Mouse (Mus musculus) heart, embryonic 12.5 days (tissue): ENCODE measurements around the gene 1700125H20Rik. TPM values are rescaled to one million over a fixed set of nuclear protein-coding genes. Genes with fewer than 3 reads are reported as not detected.
A peak's percentile ranks its signal among the peaks of the same experiment; 100 is the strongest.

Source experiments
- ATAC-seq: fragments of 200-750 bp; cut with Nextera tagmentation; 2 replicates; pipeline ENCODE4 v1.8.0; 2017; ENCODE audit warnings: moderate TSS enrichment, moderate library complexity; ENCODE audit not compliant: insufficient number of reproducible peaks, low FRiP score
- H3K27ac ChIP-seq: fragments of 300-500 bp; sonication (generic); 2 replicates; pipeline ENCODE4 v1.5.1; 2016; ENCODE audit warnings: mild to moderate bottlenecking, moderate library complexity; ENCODE audit not compliant: poor library complexity, severe bottlenecking
- H3K27me3 ChIP-seq: fragments of 300-500 bp; sonication (generic); replicated peaks from 2 replicates; pipeline ENCODE4 v1.6.1; 2016; ENCODE audit warnings: mild to moderate bottlenecking, moderate library complexity
- H3K36me3 ChIP-seq: fragments of 300-500 bp; sonication (generic); 2 replicates; pipeline ENCODE4 v1.6.1; 2016; ENCODE audit warnings: mild to moderate bottlenecking, moderate library complexity
- H3K4me1 ChIP-seq: fragments of 300-500 bp; sonication (generic); replicated peaks from 2 replicates; pipeline ENCODE4 v1.6.1; 2016; ENCODE audit warnings: mild to moderate bottlenecking
- H3K4me2 ChIP-seq: fragments of 300-500 bp; sonication (generic); 2 replicates; pipeline ENCODE4 v1.6.1; 2016; ENCODE audit warnings: mild to moderate bottlenecking, moderate library complexity
- H3K4me3 ChIP-seq: fragments of 300-500 bp; sonication (generic); 2 replicates; pipeline ENCODE4 v1.5.1; 2016; ENCODE audit warnings: mild to moderate bottlenecking
- H3K9ac ChIP-seq: fragments of 300-500 bp; sonication (generic); 2 replicates; pipeline ENCODE4 v1.6.1; 2016; ENCODE audit warnings: mild to moderate bottlenecking, moderate library complexity
- H3K9me3 ChIP-seq: fragments of 300-500 bp; sonication (generic); replicated peaks from 2 replicates; pipeline ENCODE4 v1.6.1; 2016; ENCODE audit warnings: mild to moderate bottlenecking, moderate library complexity
- WGBS: fragments of 180-500 bp; shearing (Covaris S2); methylation state at CpG from one replicate; pipeline ENCODE4 v1.1.7; 2016; 5-methylcytosine and 5-hydroxymethylcytosine counted together
- polyA plus RNA-seq: library from polyadenylated mRNA; unstranded; fragments of >200 nt; fragmentation: Nextera tagmentation; extraction: Ambion mirVana; gene quantifications from 2 replicates; pipeline ENCODE4 v1.2.1, GENCODE M21; 2016

The 1700125H20Rik gene
- polyA plus RNA-seq, 1 experiment from 2014 or later: not detected

GRCm38 (mm10) chr11:85184839-85185238, 14.6 kb downstream of the 1700125H20Rik start:
- no peak overlapping the region for H3K27ac ChIP-seq
- WGBS: 87% methylated on average over 6 of the region's 6 CpGs
- peaks cover 19% of the 10 kb centered on the region for H3K36me3 ChIP-seq

GRCm38 (mm10) chr11:85189110-85189509, 18.9 kb downstream of the 1700125H20Rik start:
- H3K9me3 ChIP-seq: peaks cover 2% of the 10 kb centered on the region; the same call in 1 of the 2 replicates
- WGBS: 83% methylated on average over 4 of the region's 4 CpGs
- H3K36me3 ChIP-seq: peaks cover 53% of the 10 kb centered on the region
- H3K4me3 ChIP-seq: no peak overlapping the region
- no peak for ATAC-seq
- H3K4me2 ChIP-seq: no peak overlapping the region
- no peaks in the 10 kb centered on the region for H3K27me3 ChIP-seq
- H3K9ac ChIP-seq: no peak overlapping the region
- H3K27ac ChIP-seq: no peak overlapping the region
- H3K4me1 ChIP-seq: no peaks in the 10 kb centered on the region

More at GRCm38 (mm10) chr11:85184839-85185238, 14.6 kb downstream of the 1700125H20Rik start:
- Histone ChIP-seq H3K4me2 (no peak overlapping the region), H3K4me3 (no peak overlapping the region), H3K27me3 (no peaks in the 10 kb centered on the region), H3K4me1 (peaks cover 4% of the 10 kb centered on the region), H3K9ac (no peak overlapping the region), H3K9me3 (peaks cover 2% of the 10 kb centered on the region; the same call in 1 of the 2 replicates)
- no peak for ATAC-seq

GRCm38 (mm10) chr11:85190741-85191140, 20.5 kb downstream of the 1700125H20Rik start:
- Histone ChIP-seq H3K4me3 (no peak overlapping the region), H3K36me3 (peaks cover 66% of the 10 kb centered on the region), H3K4me2 (no peak overlapping the region), H3K4me1 (no peaks in the 10 kb centered on the region), H3K9ac (no peak overlapping the region), H3K27me3 (no peaks in the 10 kb centered on the region), H3K27ac (no peak overlapping the region), H3K9me3 (no peaks in the 10 kb centered on the region)
- no peak for ATAC-seq
- WGBS: 90% methylated on average over 12 of the region's 12 CpGs

GRCm38 (mm10) chr11:85194206-85194605, 24.0 kb downstream of the 1700125H20Rik start:
- H3K27ac ChIP-seq: no peak overlapping the region
- no peak overlapping the region for H3K4me2 ChIP-seq
- no peak overlapping the region for H3K4me3 ChIP-seq
- H3K9ac ChIP-seq: no peak overlapping the region
- WGBS: 93% methylated on average over 11 of the region's 11 CpGs
- H3K27me3 ChIP-seq: no peaks in the 10 kb centered on the region
- no peaks in the 10 kb centered on the region for H3K9me3 ChIP-seq
- H3K4me1 ChIP-seq: no peaks in the 10 kb centered on the region
- ATAC-seq: no peak
- H3K36me3 ChIP-seq: peaks cover 83% of the 10 kb centered on the region

GRCm38 (mm10) chr11:85196046-85196445, 25.8 kb downstream of the 1700125H20Rik start:
- Histone ChIP-seq H3K4me1 (no peaks in the 10 kb centered on the region), H3K27me3 (no peaks in the 10 kb centered on the region), H3K4me3 (no peak overlapping the region), H3K9me3 (no peaks in the 10 kb centered on the region), H3K27ac (no peak overlapping the region), H3K9ac (no peak overlapping the region), H3K36me3 (peaks cover 83% of the 10 kb centered on the region), H3K4me2 (no peak overlapping the region)
- 88% methylated on average over 9 of the region's 9 CpGs for WGBS
- no peak for ATAC-seq

GRCm38 (mm10) chr11:85198906-85199305, 28.7 kb downstream of the 1700125H20Rik start:
- no peaks in the 10 kb centered on the region for H3K9me3 ChIP-seq
- H3K4me3 ChIP-seq: no peak overlapping the region
- no peaks in the 10 kb centered on the region for H3K4me1 ChIP-seq
- no peak overlapping the region for H3K4me2 ChIP-seq
- WGBS: 86% methylated on average over 2 of the region's 2 CpGs
- H3K9ac ChIP-seq: no peak overlapping the region
- no peak for ATAC-seq
- H3K36me3 ChIP-seq: peaks cover 81% of the 10 kb centered on the region
- H3K27ac ChIP-seq: no peak overlapping the region
- H3K27me3 ChIP-seq: no peaks in the 10 kb centered on the region

- H3K27me3 ChIP-seq: no peaks in the 10 kb centered on the region
- peaks cover 69% of the 10 kb centered on the region for H3K36me3 ChIP-seq
- H3K4me2 ChIP-seq: no peak overlapping the region
- no peak overlapping the region for H3K27ac ChIP-seq
- no peak for ATAC-seq
- H3K4me3 ChIP-seq: no peak overlapping the region
- H3K4me1 ChIP-seq: no peaks in the 10 kb centered on the region
- H3K9me3 ChIP-seq: no peaks in the 10 kb centered on the region
- H3K9ac ChIP-seq: no peak overlapping the region
Measured at GRCm38 (mm10) chr11:85206231-85206630, 36.0 kb downstream of the 1700125H20Rik start.

GRCm38 (mm10) chr11:85211151-85211550, 40.9 kb downstream of the 1700125H20Rik start:
- Histone ChIP-seq H3K9me3 (no peaks in the 10 kb centered on the region), H3K27ac (no peak overlapping the region), H3K4me2 (no peak overlapping the region), H3K4me3 (no peak overlapping the region), H3K36me3 (peaks cover 79% of the 10 kb centered on the region), H3K4me1 (peaks cover 6% of the 10 kb centered on the region; the same call in 1 of the 2 replicates), H3K27me3 (no peaks in the 10 kb centered on the region), H3K9ac (no peak overlapping the region)
- ATAC-seq: no peak
- 94% methylated on average over 2 of the region's 2 CpGs for WGBS

GRCm38 (mm10) chr11:85213215-85213614, 43.0 kb downstream of the 1700125H20Rik start:
- Histone ChIP-seq H3K36me3 (peaks cover 63% of the 10 kb centered on the region), H3K4me3 (no peak overlapping the region), H3K27ac (no peak overlapping the region), H3K4me1 (peaks cover 8% of the 10 kb centered on the region), H3K4me2 (no peak overlapping the region), H3K9me3 (no peaks in the 10 kb centered on the region), H3K9ac (no peak overlapping the region), H3K27me3 (no peaks in the 10 kb centered on the region)
- no peak for ATAC-seq
- WGBS: 71% methylated on average over 2 of the region's 2 CpGs

GRCm38 (mm10) chr11:85214679-85215078, 44.5 kb downstream of the 1700125H20Rik start:
- H3K4me1 ChIP-seq: peaks cover 8% of the 10 kb centered on the region
- peak overlapping the region; percentile 54 for H3K27ac ChIP-seq
- peaks cover 52% of the 10 kb centered on the region for H3K36me3 ChIP-seq
- no peak overlapping the region for H3K4me2 ChIP-seq
- no peaks in the 10 kb centered on the region for H3K27me3 ChIP-seq
- ATAC-seq: no peak
- H3K4me3 ChIP-seq: no peak overlapping the region
- no peaks in the 10 kb centered on the region for H3K9me3 ChIP-seq
- WGBS: 73% methylated on average over 3 of the region's 3 CpGs
- H3K9ac ChIP-seq: no peak overlapping the region; the same call in 1 of the 2 replicates

- H3K36me3 ChIP-seq: peaks cover 22% of the 10 kb centered on the region
- no peaks in the 10 kb centered on the region for H3K9me3 ChIP-seq
- H3K9ac ChIP-seq: no peak overlapping the region
- no peak overlapping the region for H3K4me2 ChIP-seq
- H3K4me3 ChIP-seq: no peak overlapping the region
- no peak for ATAC-seq
- H3K27me3 ChIP-seq: no peaks in the 10 kb centered on the region
- WGBS: 91% methylated on average over 3 of the region's 3 CpGs
- H3K27ac ChIP-seq: no peak overlapping the region
- peaks cover 8% of the 10 kb centered on the region for H3K4me1 ChIP-seq
Measured at GRCm38 (mm10) chr11:85219014-85219413, 48.8 kb downstream of the 1700125H20Rik start.

GRCm38 (mm10) chr11:85222561-85222960, 52.4 kb downstream of the 1700125H20Rik start:
- Histone ChIP-seq H3K4me1 (no peaks in the 10 kb centered on the region), H3K27me3 (no peaks in the 10 kb centered on the region), H3K4me3 (no peak overlapping the region), H3K4me2 (no peak overlapping the region), H3K9ac (no peak overlapping the region), H3K9me3 (no peaks in the 10 kb centered on the region), H3K27ac (no peak overlapping the region), H3K36me3 (peaks cover 18% of the 10 kb centered on the region)
- ATAC-seq: no peak
- 94% methylated on average over 6 of the region's 6 CpGs for WGBS
